Mouse (Mus musculus) megakaryocyte-erythroid progenitor cell, adult 5-6 weeks (primary cell): Measurements from ENCODE around the gene Cfap57. TPM values are rescaled to one million over a fixed set of nuclear protein-coding genes. Genes with fewer than 3 reads are reported as not detected.

Experiments
- ATAC-seq: replicated peaks from 2 replicates; pipeline ENCODE4 v1.8.0; 2016; ENCODE audit warnings: mild to moderate bottlenecking, inconsistent platforms; ENCODE audit not compliant: severe bottlenecking, poor library complexity, low FRiP score, low TSS enrichment
- total RNA-seq, 2 experiments: library from RNA; stranded (forward) in 1 of 2; stranded (reverse) in 1 of 2; fragments of 200-1000, 215-1000 nt in 1 of 2; fragments of >200 nt in 1 of 2; fragmentation: Nextera tagmentation in 1 of 2; gene quantifications; 2 replicates each; pipeline ENCODE4 v1.2.3; 2014 to 2017

Cfap57 gene
- total RNA-seq, 2 experiments from 2014 or later: not detected

DNA sequence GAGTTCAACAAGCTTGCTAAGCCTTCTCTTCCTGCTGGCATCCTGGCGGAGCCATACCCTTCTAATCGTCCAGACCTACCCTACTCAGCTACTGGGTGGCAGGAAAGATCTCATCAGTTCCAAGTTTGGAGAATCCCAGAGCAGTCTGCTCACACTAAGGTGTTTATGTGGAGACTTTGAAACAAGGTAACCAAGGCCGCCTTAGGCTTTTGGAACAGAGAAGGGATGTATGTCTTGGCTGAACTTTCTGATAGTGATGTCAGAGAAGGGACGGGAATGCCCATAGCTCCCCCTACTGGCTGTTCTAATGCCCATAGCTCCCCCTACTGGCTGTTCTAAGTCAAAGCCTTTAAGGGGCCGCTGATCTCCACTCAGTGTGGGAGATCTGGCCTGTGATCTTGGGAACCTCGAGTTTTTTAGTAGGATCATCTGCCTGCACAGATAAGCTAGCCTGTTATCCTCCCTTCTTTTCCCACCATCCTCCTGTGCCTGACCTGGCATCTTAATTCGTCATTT lies 54.4 kb downstream of the Cfap57 start:
- ATAC-seq: peak; percentile 72

DNA sequence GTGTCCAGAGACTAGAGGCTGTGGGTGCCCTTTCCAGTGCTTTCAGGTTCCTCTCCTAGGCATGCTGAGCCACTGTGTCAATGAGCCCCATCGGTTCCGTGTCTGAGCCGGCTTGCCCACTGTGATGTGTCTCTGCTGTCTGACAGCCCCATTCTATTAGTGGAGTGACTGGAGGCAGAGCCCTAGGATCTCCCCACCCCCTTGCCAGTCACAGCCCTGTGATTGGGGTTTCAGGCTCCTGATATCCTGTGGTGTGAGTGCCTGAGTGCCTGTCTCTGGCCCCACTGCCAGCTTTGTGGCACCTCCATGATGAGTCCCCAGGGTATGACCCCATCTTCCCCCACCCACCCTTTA lies 55.7 kb downstream of the Cfap57 start:
- ATAC-seq: no peak

DNA sequence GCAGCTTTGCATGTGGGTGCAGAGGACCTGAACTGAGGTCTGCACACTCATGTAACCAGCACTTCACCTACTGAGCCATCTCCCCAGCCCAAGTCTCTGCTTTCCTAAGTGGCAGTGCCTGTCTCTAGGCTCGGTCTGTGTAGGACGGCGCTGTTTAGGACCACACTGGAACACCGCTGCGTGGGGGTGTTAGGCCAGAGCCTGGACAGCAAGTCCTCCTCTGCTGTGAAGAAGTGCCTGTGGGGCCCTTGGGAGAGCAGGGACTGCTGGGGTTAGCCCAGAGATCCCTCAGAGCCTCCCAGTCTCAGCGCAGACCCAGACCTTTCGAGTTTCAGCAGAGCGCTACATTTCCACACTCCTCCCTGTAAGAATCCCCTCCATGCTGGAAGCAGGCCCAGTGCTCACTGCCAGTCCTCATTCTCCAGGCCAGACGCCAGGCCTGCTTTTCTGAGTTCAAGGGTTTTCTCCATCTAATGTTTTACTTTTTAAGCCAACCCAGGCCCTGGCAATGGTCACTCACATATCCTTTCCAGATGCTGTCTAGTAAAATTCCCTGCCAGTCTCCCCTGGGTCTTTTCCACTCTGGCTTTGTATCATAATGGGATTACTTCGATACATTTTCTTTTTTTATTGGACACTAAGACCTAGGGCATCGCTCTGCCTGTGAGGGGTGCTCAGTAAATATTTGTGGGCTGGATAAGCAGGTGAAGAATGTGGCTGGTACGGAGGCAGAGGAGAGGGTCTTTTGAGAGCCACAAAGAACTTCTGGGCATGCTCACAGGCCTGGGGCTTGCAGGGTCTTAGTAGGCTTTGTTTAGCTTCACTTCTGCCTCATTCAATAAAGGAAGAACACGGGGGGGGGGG lies 56.3 kb downstream of the Cfap57 start:
- ATAC-seq: no peak

- ATAC-seq: no peak
Measured at GRCm38 (mm10) chr4:118553039-118553649, 67.4 kb downstream of the Cfap57 start.

- peak; percentile 75 for ATAC-seq
Measured at GRCm38 (mm10) chr4:118548130-118548480, 72.5 kb downstream of the Cfap57 start.

- peak; percentile 87 for ATAC-seq
Measured at GRCm38 (mm10) chr4:118547424-118548129, 73.0 kb downstream of the Cfap57 start.

- ATAC-seq: no peak
Measured at GRCm38 (mm10) chr4:118544441-118545127, 76.0 kb downstream of the Cfap57 start.

GRCm38 (mm10) chr4:118543592-118544260 lies 76.9 kb downstream of the Cfap57 start, which contains the start of gene Tmem125:
TSS of gene Tmem125 (minus strand) at chr4:118544044.
- ATAC-seq: peak; percentile 42; the same call in 1 of the 2 replicates

GRCm38 (mm10) chr4:118543158-118543530 lies 77.4 kb downstream of the Cfap57 start:
- ATAC-seq: no peak

DNA sequence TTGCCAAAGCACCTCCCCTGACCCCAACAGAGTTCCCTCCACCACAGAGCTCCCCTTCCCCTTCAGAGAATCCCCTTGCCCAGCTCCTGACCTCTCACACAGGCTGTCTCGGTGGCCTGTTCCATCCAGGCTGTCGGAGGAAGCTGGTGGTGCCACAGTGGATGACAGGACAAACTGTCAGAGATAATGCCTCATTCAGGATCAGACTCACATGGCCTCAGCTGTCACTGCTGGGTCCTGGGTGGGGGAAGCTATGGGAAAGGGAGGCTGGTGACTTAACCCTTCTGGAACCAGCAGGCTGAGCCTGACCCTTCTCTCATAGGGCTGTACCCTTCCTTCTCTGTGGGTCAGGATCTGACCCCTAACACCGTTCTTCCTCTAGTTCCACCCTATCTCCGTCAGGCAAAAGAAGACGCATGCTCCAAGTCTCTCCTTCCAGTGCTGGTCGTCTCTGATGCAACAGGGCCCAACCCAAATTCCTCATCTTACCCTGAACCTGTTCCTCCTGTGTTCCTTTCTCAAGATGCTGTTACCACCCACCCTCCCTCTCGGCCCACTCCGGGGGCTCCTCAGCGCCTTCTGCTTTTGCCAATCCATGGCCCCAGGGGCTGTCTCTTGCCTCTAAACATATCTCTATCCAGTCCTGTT lies 77.9 kb downstream of the Cfap57 start:
- ATAC-seq: no peak

DNA sequence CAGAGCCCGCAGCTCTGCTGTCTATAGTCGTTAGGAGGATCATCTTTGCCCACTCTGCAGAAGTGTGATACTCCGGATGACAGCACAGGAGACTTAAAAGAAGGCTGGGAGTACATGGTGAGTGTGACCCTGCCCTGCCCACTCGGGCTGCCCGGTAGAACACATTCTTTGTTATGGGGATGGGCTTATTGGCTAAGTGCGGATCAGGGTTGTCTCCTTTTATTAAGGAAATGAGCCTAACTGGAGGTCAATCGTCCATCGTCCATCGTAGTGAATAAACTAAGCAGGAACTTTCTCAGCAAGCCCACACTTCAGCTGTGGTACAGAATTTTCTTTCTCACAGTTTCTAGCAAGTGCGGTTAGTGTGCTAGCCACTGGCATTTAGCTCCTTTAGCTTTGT lies 80.7 kb downstream of the Cfap57 start:
- ATAC-seq: no peak

GRCm38 (mm10) chr4:118537801-118538200 lies 82.8 kb downstream of the Cfap57 start:
- no peak for ATAC-seq

GRCm38 (mm10) chr4:118535610-118536009 lies 85.0 kb downstream of the Cfap57 start:
- no peak for ATAC-seq

- no peak for ATAC-seq
Measured at GRCm38 (mm10) chr4:118533605-118534004, 87.0 kb downstream of the Cfap57 start.

DNA sequence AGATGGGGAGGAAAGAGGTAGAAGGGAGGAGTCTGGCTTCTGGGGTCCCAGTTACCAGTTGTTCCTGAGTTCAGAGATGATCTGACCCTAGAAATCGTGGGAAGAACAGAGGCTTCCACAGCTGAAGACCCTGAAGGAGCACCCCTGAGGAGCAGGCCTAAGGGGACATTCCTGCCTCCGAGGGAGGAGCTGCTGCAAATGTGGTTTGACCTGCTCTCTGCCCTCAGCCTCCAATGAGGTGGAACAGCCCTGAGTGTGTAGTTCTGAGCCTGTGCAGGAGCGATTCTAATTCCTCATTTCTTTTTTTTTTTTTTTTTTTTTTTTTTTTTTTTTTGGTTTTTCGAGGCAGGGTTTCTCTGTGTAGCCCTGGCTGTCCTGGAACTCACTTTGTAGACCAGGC lies 87.4 kb downstream of the Cfap57 start:
- ATAC-seq: no peak

DNA sequence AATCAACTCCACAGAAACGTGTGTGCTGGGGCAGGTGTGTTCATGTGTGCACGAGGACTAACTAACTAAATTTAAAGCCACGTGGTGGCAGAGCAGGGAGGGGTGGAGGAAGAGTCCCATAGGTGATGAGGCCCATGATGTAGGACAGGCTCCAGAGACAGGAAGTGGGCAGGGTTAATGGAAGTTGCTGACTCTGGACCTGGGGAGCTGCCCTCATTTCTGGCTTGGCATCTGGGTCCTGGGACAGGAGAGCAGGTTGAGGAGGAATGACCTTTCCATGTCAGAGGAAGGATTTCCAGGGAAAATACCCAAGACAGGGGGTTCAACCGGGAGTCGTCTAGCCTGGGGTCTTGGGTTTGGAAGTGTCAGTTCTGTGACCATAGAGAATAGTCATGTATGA lies 87.9 kb downstream of the Cfap57 start:
- no peak for ATAC-seq

GRCm38 (mm10) chr4:118527720-118528119 lies 92.9 kb downstream of the Cfap57 start:
- no peak for ATAC-seq

DNA sequence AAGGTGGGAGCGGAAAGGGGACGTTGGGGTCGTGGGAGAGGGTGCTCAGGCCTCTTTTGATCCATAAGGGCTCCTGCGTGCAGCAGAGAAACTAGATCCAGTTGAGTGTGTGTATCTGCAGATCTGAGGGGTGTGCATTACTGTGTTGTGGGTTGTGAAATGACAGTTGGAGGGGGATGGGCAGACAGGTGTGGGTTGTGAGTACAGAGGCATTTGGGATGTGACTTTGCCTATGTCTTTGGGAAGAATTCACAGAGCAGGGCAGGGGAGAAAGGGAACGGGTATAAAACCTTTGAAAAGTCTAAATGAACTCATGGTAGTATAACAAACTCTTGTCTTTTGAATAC lies 93.3 kb downstream of the Cfap57 start:
- ATAC-seq: no peak
